Mouse (Mus musculus) embryo, embryonic 11.5 days (tissue): ENCODE data around the gene Rpl10.

Experiments used
- DNase-seq: peaks from one replicate; pipeline ENCODE4 v3.0.0-alpha.2; 2012; ENCODE audit warnings: low read depth, low spot score

The Rpl10 gene

GRCm38 (mm10) chrX:74270062-74270901 is at the start of gene Rpl10:
TSS of gene Rpl10 (plus strand) at chrX:74270812.
- DNase-seq: peak; percentile 90

- no peak for DNase-seq
These were observed 40.6 kb upstream of the Rpl10 start for GRCm38 (mm10) chrX:74230038-74230437.

GRCm38 (mm10) chrX:74233196-74233595 is 37.4 kb upstream of the Rpl10 start:
- DNase-seq: no peak

- no peak for DNase-seq
These were observed 30.3 kb upstream of the Rpl10 start for GRCm38 (mm10) chrX:74240332-74240731.

- DNase-seq: no peak
These were observed 27.2 kb upstream of the Rpl10 start for GRCm38 (mm10) chrX:74243396-74243795.

GRCm38 (mm10) chrX:74243807-74244206 is 26.8 kb upstream of the Rpl10 start:
- DNase-seq: no peak

GRCm38 (mm10) chrX:74244614-74245083 is 26.0 kb upstream of the Rpl10 start:
- DNase-seq: peak; percentile 53

- DNase-seq: no peak
These were observed 25.5 kb upstream of the Rpl10 start for GRCm38 (mm10) chrX:74245107-74245506.

GRCm38 (mm10) chrX:74245687-74246086 is 24.9 kb upstream of the Rpl10 start:
- peak; percentile 43 for DNase-seq

- peak; percentile 81 for DNase-seq
These were observed 24.4 kb upstream of the Rpl10 start for GRCm38 (mm10) chrX:74246213-74246681.

- no peak for DNase-seq
These were observed 23.9 kb upstream of the Rpl10 start for GRCm38 (mm10) chrX:74246693-74247092.

- peak; percentile 63 for DNase-seq
These were observed 22.0 kb upstream of the Rpl10 start for GRCm38 (mm10) chrX:74248651-74249050.

- no peak for DNase-seq
These were observed 21.0 kb upstream of the Rpl10 start, which contains the start of gene Flna for GRCm38 (mm10) chrX:74249615-74250014. TSS of gene Flna (minus strand) at chrX:74249820.

GRCm38 (mm10) chrX:74254153-74254887 is 16.3 kb upstream of the Rpl10 start, which contains the start of gene Emd:
TSS of gene Emd (plus strand) at chrX:74254687.
- DNase-seq: peak; percentile 76

GRCm38 (mm10) chrX:74254888-74255565 is 15.6 kb upstream of the Rpl10 start:
- DNase-seq: no peak

GRCm38 (mm10) chrX:74257746-74258145 is 12.9 kb upstream of the Rpl10 start:
- no peak for DNase-seq

GRCm38 (mm10) chrX:74269736-74270061 is 913 bp upstream of the Rpl10 start:
- DNase-seq: no peak

- DNase-seq: no peak
These were observed 415 bp downstream of the Rpl10 start for GRCm38 (mm10) chrX:74270902-74271551.

GRCm38 (mm10) chrX:74273422-74274322 is 3.1 kb downstream of the Rpl10 start:
- DNase-seq: no peak

GRCm38 (mm10) chrX:74277916-74278315 is 7.3 kb downstream of the Rpl10 start:
- DNase-seq: no peak
